Mouse (Mus musculus): ENCODE data around the gene Tspan4.

- TF ChIP-seq POLR2A (IDR thresholded peaks at IDR 0.05; ENCODE audit: borderline replicate concordance, control insufficient read depth, low read depth, low read length) (no peak), CTCF (IDR thresholded peaks at IDR 0.05; ENCODE audit: control insufficient read depth, insufficient read depth, low read length) (no peak)
Measured at GRCm38 (mm10) chr7:141497600-141497999, 22.6 kb downstream of the Tspan4 start.
